Mouse (Mus musculus): ENCODE data around the gene Pacsin2. TPM values are rescaled to one million over a fixed set of nuclear protein-coding genes. Genes with fewer than 3 reads are reported as not detected.
"Not testable (repeated sequence)": the region's sequence is repeated elsewhere in the genome, so short reads cannot be mapped to it uniquely, and the experiment has no call there.

The Pacsin2 gene
- total RNA-seq (2021): 10 to 100 TPM; 75.8 to 77.4 TPM
- long read RNA-seq, experiment 1, transcript Pacsin2-203 (11 exons, 3,693 nt): major isoform, 20 of 65 reads
- long read RNA-seq, experiment 1, partial matches to known transcripts: 5 of 65 reads
- long read RNA-seq, experiment 1, other reads (novel, unspliced or antisense): 40 of 65 reads
- long read RNA-seq, experiment 2, transcript Pacsin2-203 (11 exons, 3,693 nt): major isoform, 18 of 61 reads
- long read RNA-seq, experiment 2, partial matches to known transcripts: 3 of 61 reads
- long read RNA-seq, experiment 2, other reads (novel, unspliced or antisense): 40 of 61 reads

- DNase-seq (ENCODE audit: low spot score in 2 of 2): peak; percentile 95 to 96
- intact Hi-C loops (cut with DNase I): no loop called here
Observed at GRCm38 (mm10) chr15:83464083-83464904, at the start of gene Pacsin2. TSS of gene Pacsin2 (minus strand) at chr15:83464606.

- intact Hi-C loops (cut with DNase I): loop anchor here (10.0 kb wide), 2 partner anchors 358 to 698 kb away; no protein-coding TSS in a partner anchor
Observed at GRCm38 (mm10) chr15:83512489-83513281, 48.3 kb upstream of the Pacsin2 start.

GRCm38 (mm10) chr15:83510805-83511405 is 46.5 kb upstream of the Pacsin2 start, which contains the start of gene Ttll1:
TSS of gene Ttll1 (minus strand) at chr15:83510893.
- DNase-seq (ENCODE audit: low spot score in 2 of 2): peak; percentile 95 to 96
- intact Hi-C loops (cut with DNase I): loop anchor here (10.0 kb wide), 2 partner anchors 356 to 696 kb away; no protein-coding TSS in a partner anchor

More at GRCm38 (mm10) chr15:83512489-83513281, 48.3 kb upstream of the Pacsin2 start:
- DNase-seq (ENCODE audit: low spot score in 2 of 2): no peak

GRCm38 (mm10) chr15:83509950-83510804 is 45.8 kb upstream of the Pacsin2 start:
- no peak for DNase-seq (ENCODE audit: low spot score in 2 of 2)
- intact Hi-C loops (cut with DNase I): loop anchor here (10.0 kb wide), 2 partner anchors 355 to 695 kb away; no protein-coding TSS in a partner anchor

GRCm38 (mm10) chr15:83501483-83501882 is 37.1 kb upstream of the Pacsin2 start:
- intact Hi-C loops (cut with DNase I); DNase-seq (ENCODE audit: low spot score in 2 of 2): not testable (repeated sequence)

- intact Hi-C loops (cut with DNase I): no loop called here
- no peak for DNase-seq (ENCODE audit: low spot score in 2 of 2)
Observed at GRCm38 (mm10) chr15:83500352-83500751, 35.9 kb upstream of the Pacsin2 start.

- no peak for DNase-seq (ENCODE audit: low spot score in 2 of 2)
- intact Hi-C loops (cut with DNase I): no loop called here
Observed at GRCm38 (mm10) chr15:83499211-83499755, 34.9 kb upstream of the Pacsin2 start.

- intact Hi-C loops (cut with DNase I): no loop called here
Observed at GRCm38 (mm10) chr15:83497299-83497698, 32.9 kb upstream of the Pacsin2 start.

GRCm38 (mm10) chr15:83495787-83496367 is 31.5 kb upstream of the Pacsin2 start:
- intact Hi-C loops (cut with DNase I): no loop called here
- no peak for DNase-seq (ENCODE audit: low spot score in 2 of 2)

More at GRCm38 (mm10) chr15:83497299-83497698, 32.9 kb upstream of the Pacsin2 start:
- no peak for DNase-seq (ENCODE audit: low spot score in 2 of 2)

- intact Hi-C loops (cut with DNase I): no loop called here
- DNase-seq (ENCODE audit: low spot score in 2 of 2): no peak
Observed at GRCm38 (mm10) chr15:83495195-83495594, 30.8 kb upstream of the Pacsin2 start.

- DNase-seq (ENCODE audit: low spot score in 2 of 2): no peak
- intact Hi-C loops (cut with DNase I): no loop called here
Observed at GRCm38 (mm10) chr15:83494572-83494920, 30.1 kb upstream of the Pacsin2 start.

- intact Hi-C loops (cut with DNase I): no loop called here
- no peak for DNase-seq (ENCODE audit: low spot score in 2 of 2)
Observed at GRCm38 (mm10) chr15:83493856-83494571, 29.6 kb upstream of the Pacsin2 start.

- no peak for DNase-seq (ENCODE audit: low spot score in 2 of 2)
- intact Hi-C loops (cut with DNase I): no loop called here
Observed at GRCm38 (mm10) chr15:83491891-83492290, 27.5 kb upstream of the Pacsin2 start.

- intact Hi-C loops (cut with DNase I): no loop called here
- no peak for DNase-seq (ENCODE audit: low spot score in 2 of 2)
Observed at GRCm38 (mm10) chr15:83489471-83489870, 25.1 kb upstream of the Pacsin2 start.

- intact Hi-C loops (cut with DNase I): no loop called here
- peak in 1 of 2 experiments; percentile 46 for DNase-seq (ENCODE audit: low spot score in 2 of 2)
Observed at GRCm38 (mm10) chr15:83487477-83488115, 23.2 kb upstream of the Pacsin2 start.

- intact Hi-C loops (cut with DNase I): no loop called here
- no peak for DNase-seq (ENCODE audit: low spot score in 2 of 2)
Observed at GRCm38 (mm10) chr15:83484311-83484710, 19.9 kb upstream of the Pacsin2 start.
